Mouse (Mus musculus) forebrain, embryonic 16.5 days (tissue): ENCODE data around the gene Olfr221. TPM values are rescaled to one million over a fixed set of nuclear protein-coding genes. Genes with fewer than 3 reads are reported as not detected.
A peak's percentile ranks its signal among the peaks of the same experiment; 100 is the strongest.
"Not testable (repeated sequence)": the region's sequence is repeated elsewhere in the genome, so short reads cannot be mapped to it uniquely, and the experiment has no call there.

Experiments
- ATAC-seq: fragments of 200-750 bp; cut with Nextera tagmentation; 2 replicates; pipeline ENCODE4 v1.8.0; 2017; ENCODE audit warnings: mild to moderate bottlenecking, moderate library complexity
- H3K27ac ChIP-seq: fragments of 300-500 bp; sonication (generic); 2 replicates; pipeline ENCODE4 v1.5.1; 2014; ENCODE audit warnings: low read length, control low read depth
- H3K27me3 ChIP-seq: fragments of 300-500 bp; sonication (generic); replicated peaks from 2 replicates; pipeline ENCODE4 v1.6.1; 2014; ENCODE audit warnings: low read length; ENCODE audit not compliant: control insufficient read depth, insufficient read depth
- H3K36me3 ChIP-seq: fragments of 300-500 bp; sonication (generic); 2 replicates; pipeline ENCODE4 v1.6.1; 2014; ENCODE audit not compliant: control insufficient read depth, insufficient read depth
- H3K4me1 ChIP-seq: fragments of 300-500 bp; sonication (generic); replicated peaks from 2 replicates; pipeline ENCODE4 v1.6.1; 2014; ENCODE audit warnings: low read length; ENCODE audit not compliant: control insufficient read depth, insufficient read depth
- H3K4me2 ChIP-seq: fragments of 300-500 bp; sonication (generic); 2 replicates; pipeline ENCODE4 v1.6.1; 2014; ENCODE audit warnings: mild to moderate bottlenecking, low read length, control low read depth
- H3K4me3 ChIP-seq: fragments of 300-500 bp; sonication (generic); replicated peaks from 2 replicates; pipeline ENCODE4 v1.5.1; 2014; ENCODE audit warnings: mild to moderate bottlenecking, low read length, control low read depth
- H3K9ac ChIP-seq: fragments of 300-500 bp; sonication (generic); replicated peaks from 2 replicates; pipeline ENCODE4 v1.6.1; 2014; ENCODE audit warnings: low read depth, low read length, control low read depth
- H3K9me3 ChIP-seq: fragments of 300-500 bp; sonication (generic); 2 replicates; pipeline ENCODE4 v1.6.1; 2016; ENCODE audit warnings: low read length; ENCODE audit not compliant: control insufficient read depth
- WGBS: fragments of 180-500 bp; shearing (Covaris S2); extraction: QIAGEN DNeasy Blood & Tissue Kit; methylation state at CpG from one replicate; pipeline ENCODE4 v1.1.7; 2014; 5-methylcytosine and 5-hydroxymethylcytosine counted together
- polyA plus RNA-seq: library from polyadenylated mRNA; unstranded; fragments of >200 nt; fragmentation: Nextera tagmentation; extraction: Ambion mirVana; gene quantifications from 2 replicates; pipeline ENCODE4 v1.2.1, GENCODE M21; 2015

The Olfr221 gene
- polyA plus RNA-seq: not detected in 2 replicates

- H3K4me2 ChIP-seq, H3K27ac ChIP-seq, H3K9ac ChIP-seq, H3K27me3 ChIP-seq, ATAC-seq, H3K4me3 ChIP-seq, H3K36me3 ChIP-seq, H3K9me3 ChIP-seq, H3K4me1 ChIP-seq: not testable (repeated sequence)
- WGBS: 81% methylated on average over 3 of the region's 3 CpGs
Observed at GRCm38 (mm10) chr14:52042359-52042758, at the start of gene Olfr221. Olfr221 (minus strand) TSS chr14:52042459.

GRCm38 (mm10) chr14:52083083-52083482 lies 40.8 kb upstream of the Olfr221 start:
- peaks cover 18% of the 10 kb centered on the region for H3K36me3 ChIP-seq
- no peak overlapping the region for H3K9ac ChIP-seq
- no peak for ATAC-seq
- H3K4me1 ChIP-seq: no peaks in the 10 kb centered on the region
- H3K27ac ChIP-seq: no peak overlapping the region
- H3K4me2 ChIP-seq: no peak overlapping the region
- no peaks in the 10 kb centered on the region for H3K9me3 ChIP-seq
- H3K27me3 ChIP-seq: no peaks in the 10 kb centered on the region
- H3K4me3 ChIP-seq: no peak overlapping the region

- no peak overlapping the region for H3K4me3 ChIP-seq
- peaks cover 27% of the 10 kb centered on the region for H3K36me3 ChIP-seq
- no peak for ATAC-seq
Observed at GRCm38 (mm10) chr14:52071599-52072137, 29.4 kb upstream of the Olfr221 start.

GRCm38 (mm10) chr14:52066135-52066534 lies 23.9 kb upstream of the Olfr221 start:
- no peak overlapping the region for H3K4me3 ChIP-seq
- H3K36me3 ChIP-seq: peaks cover 1% of the 10 kb centered on the region; the same call in 1 of the 2 replicates
- no peaks in the 10 kb centered on the region for H3K4me1 ChIP-seq
- 58% methylated on average over 4 of the region's 4 CpGs for WGBS
- no peak overlapping the region for H3K27ac ChIP-seq
- H3K9ac ChIP-seq: no peak overlapping the region
- H3K27me3 ChIP-seq: no peaks in the 10 kb centered on the region
- ATAC-seq: no peak
- H3K4me2 ChIP-seq: no peak overlapping the region
- H3K9me3 ChIP-seq: no peaks in the 10 kb centered on the region

More at GRCm38 (mm10) chr14:52071599-52072137, 29.4 kb upstream of the Olfr221 start:
- Histone ChIP-seq H3K4me2 (no peak overlapping the region), H3K27ac (no peak overlapping the region), H3K27me3 (no peaks in the 10 kb centered on the region), H3K9ac (no peak overlapping the region), H3K9me3 (no peaks in the 10 kb centered on the region), H3K4me1 (no peaks in the 10 kb centered on the region)
- 95% methylated on average over 15 of the region's 15 CpGs for WGBS

- Histone ChIP-seq H3K9me3 (no peaks in the 10 kb centered on the region), H3K27ac (no peak overlapping the region), H3K27me3 (no peaks in the 10 kb centered on the region), H3K4me2 (no peak overlapping the region), H3K4me3 (no peak overlapping the region), H3K36me3 (no peaks in the 10 kb centered on the region), H3K4me1 (peaks cover 3% of the 10 kb centered on the region; the same call in 1 of the 2 replicates), H3K9ac (no peak overlapping the region)
- WGBS: 90% methylated on average over 8 of the region's 8 CpGs
- no peak for ATAC-seq
Observed at GRCm38 (mm10) chr14:52061798-52062197, 19.5 kb upstream of the Olfr221 start.

GRCm38 (mm10) chr14:52060800-52061199 lies 18.5 kb upstream of the Olfr221 start:
- H3K4me2 ChIP-seq: no peak overlapping the region
- H3K4me3 ChIP-seq: no peak overlapping the region
- no peak for ATAC-seq
- H3K9me3 ChIP-seq: no peaks in the 10 kb centered on the region
- H3K4me1 ChIP-seq: peaks cover 3% of the 10 kb centered on the region; the same call in 1 of the 2 replicates
- 45% methylated on average over 1 of the region's 1 CpGs for WGBS
- H3K27me3 ChIP-seq: no peaks in the 10 kb centered on the region
- no peak overlapping the region for H3K27ac ChIP-seq
- H3K9ac ChIP-seq: no peak overlapping the region
- H3K36me3 ChIP-seq: no peaks in the 10 kb centered on the region

GRCm38 (mm10) chr14:52059982-52060381 lies 17.7 kb upstream of the Olfr221 start:
- peaks cover 3% of the 10 kb centered on the region; the same call in 1 of the 2 replicates for H3K4me1 ChIP-seq
- H3K27ac ChIP-seq: no peak overlapping the region
- H3K4me2 ChIP-seq: no peak overlapping the region
- H3K4me3 ChIP-seq: no peak overlapping the region
- ATAC-seq: no peak
- no peak overlapping the region for H3K9ac ChIP-seq
- 75% methylated on average over 4 of the region's 4 CpGs for WGBS
- no peaks in the 10 kb centered on the region for H3K9me3 ChIP-seq
- H3K36me3 ChIP-seq: no peaks in the 10 kb centered on the region
- no peaks in the 10 kb centered on the region for H3K27me3 ChIP-seq

GRCm38 (mm10) chr14:52052720-52053119 lies 10.5 kb upstream of the Olfr221 start:
- H3K4me3 ChIP-seq, H3K9me3 ChIP-seq, H3K4me1 ChIP-seq, H3K27me3 ChIP-seq, H3K36me3 ChIP-seq, H3K9ac ChIP-seq, ATAC-seq, H3K27ac ChIP-seq, H3K4me2 ChIP-seq: not testable (repeated sequence)
- WGBS: 90% methylated on average over 3 of the region's 3 CpGs

GRCm38 (mm10) chr14:52045966-52046565 lies 3.8 kb upstream of the Olfr221 start:
- H3K27ac ChIP-seq: no peak overlapping the region
- no peaks in the 10 kb centered on the region for H3K9me3 ChIP-seq
- H3K4me3 ChIP-seq: no peak overlapping the region
- no peak overlapping the region for H3K4me2 ChIP-seq
- H3K4me1 ChIP-seq: peaks cover 9% of the 10 kb centered on the region
- no peaks in the 10 kb centered on the region for H3K36me3 ChIP-seq
- H3K9ac ChIP-seq: no peak overlapping the region
- peak; percentile 49 for ATAC-seq
- no peaks in the 10 kb centered on the region for H3K27me3 ChIP-seq
- 53% methylated on average over 9 of the region's 9 CpGs for WGBS
